Mouse (Mus musculus): Measurements from ENCODE around the gene Ackr3. TPM values are rescaled to one million over a fixed set of nuclear protein-coding genes. Genes with fewer than 3 reads are reported as not detected.

Gene Ackr3
- polyA plus RNA-seq, 1 experiment from 2014 or later = 52.6 TPM

DNA sequence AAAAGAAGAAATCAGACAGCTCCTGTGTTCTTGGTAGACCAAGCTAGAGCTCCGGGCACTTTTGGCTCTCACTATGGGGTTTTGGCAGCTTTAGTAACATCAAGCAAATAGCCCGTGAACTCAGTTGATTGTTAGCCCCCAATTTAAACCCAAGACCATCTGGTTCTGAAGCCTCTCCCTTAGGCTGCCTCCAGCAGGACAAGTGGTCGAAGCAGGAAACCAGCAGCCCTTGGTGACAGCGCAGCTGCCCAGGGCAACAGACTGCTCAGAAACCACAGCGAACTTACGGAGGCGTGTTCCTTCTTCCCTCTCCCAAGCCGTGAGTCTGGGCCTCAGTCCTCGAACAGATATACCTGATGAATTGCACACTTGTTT is 24.5 kb downstream of the Ackr3 start:
- Histone ChIP-seq H3K9me3 (replicated peaks; ENCODE audit: low read length) (no peaks in the 10 kb centered on the region), H3K4me3 (replicated peaks; ENCODE audit: low read depth, low read length) (no peak overlapping the region), H3K27ac (no peak overlapping the region), H3K36me3 (ENCODE audit: insufficient read depth, low read length) (no peaks in the 10 kb centered on the region), H3K9ac (ENCODE audit: low read depth, low read length) (no peak overlapping the region), H3K27me3 (ENCODE audit: insufficient read depth, low read length) (no peaks in the 10 kb centered on the region), H3K4me2 (ENCODE audit: low read length) (no peak overlapping the region), H3K4me1 (replicated peaks; ENCODE audit: insufficient read depth, low read length) (peaks cover 11% of the 10 kb centered on the region; the same call in 1 of the 2 replicates)
- ATAC-seq (replicated peaks; ENCODE audit: low FRiP score, low read depth) (no peak), DNase-seq (ENCODE audit: low spot score) (no peak)
- TF ChIP-seq CTCF (IDR thresholded peaks at IDR 0.05; ENCODE audit: low read depth) = no peak
- WGBS = 38% methylated on average over 9 of the region's 9 CpGs

DNA sequence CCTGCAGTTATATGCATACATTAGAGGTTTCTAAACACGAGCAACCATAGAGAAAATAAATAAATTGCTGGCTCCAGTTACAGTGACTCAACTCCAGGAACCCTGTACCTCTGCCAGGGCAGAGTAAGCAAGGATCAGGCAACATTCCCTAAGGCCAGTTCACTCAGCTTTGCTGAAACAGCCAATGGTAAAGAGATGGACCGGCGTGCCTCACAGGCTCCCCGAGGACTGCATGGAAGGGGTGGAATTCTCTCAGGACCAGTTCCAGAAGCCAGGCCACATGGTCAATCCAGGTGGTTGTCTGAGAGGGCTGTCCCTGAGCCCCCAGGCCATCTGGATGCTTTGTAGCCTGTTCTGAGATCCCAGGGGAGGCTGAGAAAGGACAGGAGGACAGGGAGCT is 26.8 kb downstream of the Ackr3 start:
- no peaks in the 10 kb centered on the region for H3K27me3 ChIP-seq (ENCODE audit: insufficient read depth, low read length)
- TF ChIP-seq CTCF (IDR thresholded peaks at IDR 0.05; ENCODE audit: low read depth) = no peak
- no peak for DNase-seq (ENCODE audit: low spot score)
- no peaks in the 10 kb centered on the region for H3K36me3 ChIP-seq (ENCODE audit: insufficient read depth, low read length)
- ATAC-seq (replicated peaks; ENCODE audit: low FRiP score, low read depth) = no peak
- no peak overlapping the region for H3K4me3 ChIP-seq (replicated peaks; ENCODE audit: low read depth, low read length)
- no peak overlapping the region for H3K4me2 ChIP-seq (ENCODE audit: low read length)
- H3K9ac ChIP-seq (ENCODE audit: low read depth, low read length) = no peak overlapping the region
- H3K9me3 ChIP-seq (replicated peaks; ENCODE audit: low read length) = no peaks in the 10 kb centered on the region
- 67% methylated on average over 4 of the region's 4 CpGs for WGBS
- peaks cover 6% of the 10 kb centered on the region; the same call in 1 of the 2 replicates for H3K4me1 ChIP-seq (replicated peaks; ENCODE audit: insufficient read depth, low read length)
- H3K27ac ChIP-seq = no peak overlapping the region

DNA sequence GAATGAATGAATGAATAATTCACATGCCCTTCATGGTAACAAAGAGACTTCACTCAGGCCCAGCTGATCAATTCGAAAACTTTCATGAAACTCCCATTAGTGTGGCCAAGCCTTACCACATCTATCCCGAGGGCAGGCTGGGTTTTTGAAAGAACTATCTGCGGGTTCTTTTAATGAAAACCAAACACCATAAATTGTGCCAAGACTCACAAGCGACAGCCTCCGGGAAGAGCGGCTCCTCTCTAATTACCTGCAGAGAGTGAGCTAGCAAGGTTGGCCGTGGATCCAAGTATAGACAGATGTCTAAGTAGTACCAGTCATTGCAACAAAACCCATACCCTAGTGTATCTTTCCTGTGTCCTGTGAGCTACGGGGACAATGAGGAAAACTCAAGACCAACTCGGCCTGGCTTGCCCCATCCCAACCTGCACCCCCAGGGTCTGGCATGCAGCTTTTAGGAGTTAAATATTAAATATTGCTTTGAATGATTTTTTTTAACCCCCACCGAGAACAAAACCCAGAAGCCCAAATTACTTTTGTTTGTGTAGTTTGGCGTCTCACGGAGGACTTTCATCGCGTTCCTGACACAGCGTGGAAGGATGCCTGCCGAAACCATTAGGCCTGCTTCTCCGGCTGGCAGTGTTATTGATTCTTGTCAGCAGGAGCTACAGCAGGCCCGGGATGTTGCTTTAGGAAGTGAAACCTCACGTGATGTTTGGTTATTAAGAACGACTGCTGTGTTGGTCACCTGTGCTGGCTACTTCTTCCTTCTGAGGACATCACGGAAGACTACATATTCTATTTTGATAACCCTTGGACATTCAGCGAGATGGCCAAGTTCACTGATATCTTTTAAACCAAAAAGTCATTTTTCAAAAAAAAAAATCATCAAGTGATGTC is 28.1 kb downstream of the Ackr3 start:
- Histone ChIP-seq H3K9ac (ENCODE audit: low read depth, low read length) (no peak overlapping the region), H3K27me3 (ENCODE audit: insufficient read depth, low read length) (no peaks in the 10 kb centered on the region), H3K9me3 (replicated peaks; ENCODE audit: low read length) (no peaks in the 10 kb centered on the region), H3K4me3 (replicated peaks; ENCODE audit: low read depth, low read length) (no peak overlapping the region), H3K4me2 (ENCODE audit: low read length) (no peak overlapping the region), H3K27ac (no peak overlapping the region), H3K4me1 (replicated peaks; ENCODE audit: insufficient read depth, low read length) (0 out of 2 replicates have a peak, but pooled peaks cover 3% of the 10 kb centered on the region), H3K36me3 (ENCODE audit: insufficient read depth, low read length) (no peaks in the 10 kb centered on the region)
- no peak for ATAC-seq (replicated peaks; ENCODE audit: low FRiP score, low read depth)
- no peak for TF ChIP-seq CTCF (IDR thresholded peaks at IDR 0.05; ENCODE audit: low read depth)
- DNase-seq (ENCODE audit: low spot score) = peak; percentile 27
- 42% methylated on average over 22 of the region's 22 CpGs for WGBS

DNA sequence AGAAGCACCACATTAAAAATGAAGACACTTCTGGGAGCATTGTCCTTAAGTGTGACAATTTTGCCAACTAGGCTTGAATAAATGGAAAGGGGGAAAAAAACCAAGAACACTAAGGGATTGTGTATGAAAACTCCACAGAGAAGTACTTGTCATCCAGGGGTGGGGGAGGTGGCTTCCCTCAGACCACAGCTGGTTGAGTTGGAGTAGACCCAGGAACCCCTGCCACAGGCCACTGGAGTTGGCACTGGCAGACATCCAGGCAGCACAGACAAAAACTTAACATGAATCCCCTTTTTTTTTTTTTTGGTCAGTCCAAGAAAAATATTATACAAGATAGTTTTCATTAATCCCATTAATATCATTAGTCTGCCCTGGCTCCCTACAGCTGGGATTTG is 28.7 kb downstream of the Ackr3 start:
- no peak overlapping the region for H3K27ac ChIP-seq
- H3K4me2 ChIP-seq (ENCODE audit: low read length) = no peak overlapping the region
- no peak overlapping the region for H3K9ac ChIP-seq (ENCODE audit: low read depth, low read length)
- H3K4me3 ChIP-seq (replicated peaks; ENCODE audit: low read depth, low read length) = no peak overlapping the region
- no peak for TF ChIP-seq CTCF (IDR thresholded peaks at IDR 0.05; ENCODE audit: low read depth)
- ATAC-seq (replicated peaks; ENCODE audit: low FRiP score, low read depth) = no peak
- no peak for DNase-seq (ENCODE audit: low spot score)
- 0 out of 2 replicates have a peak, but pooled peaks cover 3% of the 10 kb centered on the region for H3K4me1 ChIP-seq (replicated peaks; ENCODE audit: insufficient read depth, low read length)
- no peaks in the 10 kb centered on the region for H3K27me3 ChIP-seq (ENCODE audit: insufficient read depth, low read length)
- no peaks in the 10 kb centered on the region for H3K36me3 ChIP-seq (ENCODE audit: insufficient read depth, low read length)
- H3K9me3 ChIP-seq (replicated peaks; ENCODE audit: low read length) = no peaks in the 10 kb centered on the region

DNA sequence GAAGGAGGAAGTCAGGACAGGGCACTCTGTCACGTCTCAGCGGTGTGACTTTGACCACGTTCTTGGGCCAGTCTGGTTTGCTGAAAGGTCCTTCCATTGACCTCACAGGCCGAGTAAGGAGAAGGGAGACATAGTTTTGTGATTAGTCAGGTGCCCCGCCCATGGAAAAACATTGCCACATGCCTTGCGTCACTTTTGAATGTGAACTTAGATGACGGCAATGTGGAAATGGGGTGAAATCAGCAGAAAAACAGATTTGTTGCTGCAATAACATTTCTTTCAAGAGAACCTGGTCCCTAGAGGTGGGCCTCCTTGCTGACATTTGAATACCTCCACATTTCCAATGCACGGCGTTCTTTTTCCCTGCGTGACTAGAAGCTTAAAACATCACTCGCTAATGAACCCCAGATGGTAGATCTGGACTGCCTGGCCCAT is 30.9 kb downstream of the Ackr3 start:
- Histone ChIP-seq H3K27me3 (ENCODE audit: insufficient read depth, low read length) (no peaks in the 10 kb centered on the region), H3K4me3 (replicated peaks; ENCODE audit: low read depth, low read length) (no peak overlapping the region), H3K27ac (no peak overlapping the region), H3K36me3 (ENCODE audit: insufficient read depth, low read length) (no peaks in the 10 kb centered on the region), H3K4me2 (ENCODE audit: low read length) (no peak overlapping the region), H3K4me1 (replicated peaks; ENCODE audit: insufficient read depth, low read length) (no peaks in the 10 kb centered on the region), H3K9me3 (replicated peaks; ENCODE audit: low read length) (no peaks in the 10 kb centered on the region), H3K9ac (ENCODE audit: low read depth, low read length) (no peak overlapping the region)
- WGBS = 65% methylated on average over 11 of the region's 11 CpGs
- no peak for TF ChIP-seq CTCF (IDR thresholded peaks at IDR 0.05; ENCODE audit: low read depth)
- no peak for ATAC-seq (replicated peaks; ENCODE audit: low FRiP score, low read depth)
- DNase-seq (ENCODE audit: low spot score) = no peak

DNA sequence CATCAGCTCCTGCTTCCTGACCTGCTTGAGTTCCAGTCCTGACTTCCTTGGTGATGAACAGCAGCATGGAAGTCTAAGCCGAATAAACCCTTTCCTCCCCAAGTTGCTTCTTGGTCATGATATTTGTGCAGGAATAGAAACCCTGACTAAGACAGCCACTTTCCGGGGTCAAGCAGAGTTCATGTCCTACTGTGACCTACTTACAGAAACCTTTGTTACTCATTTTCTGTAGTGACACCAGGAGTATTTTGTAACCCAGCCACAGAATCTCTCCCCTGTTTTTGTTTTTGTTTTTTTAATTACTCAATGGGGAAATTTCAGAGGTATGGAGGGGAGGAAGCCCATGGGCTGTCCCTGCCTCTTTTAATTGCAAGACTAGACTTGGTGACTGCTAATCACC is 32.9 kb downstream of the Ackr3 start:
- 80% methylated on average over 2 of the region's 2 CpGs for WGBS
- DNase-seq (ENCODE audit: low spot score) = no peak
- no peaks in the 10 kb centered on the region for H3K4me1 ChIP-seq (replicated peaks; ENCODE audit: insufficient read depth, low read length)
- no peaks in the 10 kb centered on the region for H3K36me3 ChIP-seq (ENCODE audit: insufficient read depth, low read length)
- H3K27me3 ChIP-seq (ENCODE audit: insufficient read depth, low read length) = no peaks in the 10 kb centered on the region
- H3K4me2 ChIP-seq (ENCODE audit: low read length) = no peak overlapping the region
- H3K4me3 ChIP-seq (replicated peaks; ENCODE audit: low read depth, low read length) = no peak overlapping the region
- no peak overlapping the region for H3K27ac ChIP-seq
- H3K9ac ChIP-seq (ENCODE audit: low read depth, low read length) = no peak overlapping the region
- TF ChIP-seq CTCF (IDR thresholded peaks at IDR 0.05; ENCODE audit: low read depth) = no peak
- no peak for ATAC-seq (replicated peaks; ENCODE audit: low FRiP score, low read depth)
- H3K9me3 ChIP-seq (replicated peaks; ENCODE audit: low read length) = no peaks in the 10 kb centered on the region

Data from kidney, postnatal 0 days (tissue).